ENCODE assay signal across 19 mouse cellular contexts in genomic region chr1:39950590-39950989, GRCm38 (mm10). TPM values are rescaled to one million over a fixed set of nuclear protein-coding genes. Genes with fewer than 3 reads are reported as not detected.
A peak's percentile ranks its signal among the peaks of the same experiment; 100 is the strongest.
DNase-seq lines count a peak whose midpoint lies in the region; ATAC-seq and TF ChIP-seq lines count a peak whose summit lies in the region.
"Had no signal": no experiment of that assay in that cellular context is flagged by ENCODE, and none has a peak within 500 bp of the region (broad histone marks: within the 10 kb centered on the region; RNA-seq: fewer than 3 reads in every experiment).

No protein-coding gene starts in this region.

- no peaks in the 10 kb centered on the region for H3K9me3 ChIP-seq in heart, embryonic 10.5 days
- H3K9me3 ChIP-seq in heart, postnatal 0 days (replicated peaks; ENCODE audit: control insufficient read depth, low read length) = no peaks in the 10 kb centered on the region
- H3K9me3 ChIP-seq in stomach, postnatal 0 days (ENCODE audit: control insufficient read depth, low read length) = no peaks in the 10 kb centered on the region
- H3K9me3 ChIP-seq: liver, embryonic 12.5 days had no signal

- 7% methylated on average over 3 of the region's 3 CpGs for WGBS in heart, embryonic 10.5 days
- WGBS in heart, postnatal 0 days = 5% methylated on average over 3 of the region's 3 CpGs
- 45% methylated on average over 3 of the region's 3 CpGs for WGBS in stomach, postnatal 0 days

- H3K27me3 ChIP-seq in heart, embryonic 10.5 days (ENCODE audit: insufficient read depth, poor library complexity, severe bottlenecking) = no peaks in the 10 kb centered on the region
- H3K27me3 ChIP-seq in heart, postnatal 0 days (ENCODE audit: control insufficient read depth, insufficient read depth, low read length) = no peaks in the 10 kb centered on the region
- no peaks in the 10 kb centered on the region for H3K27me3 ChIP-seq in stomach, postnatal 0 days (ENCODE audit: control insufficient read depth, insufficient read depth, low read length)
- H3K27me3 ChIP-seq: liver, embryonic 12.5 days; Patski had no signal

- H3K9ac ChIP-seq in heart, postnatal 0 days (replicated peaks; ENCODE audit: low read depth, low read length) = no peak overlapping the region
- no peak overlapping the region for H3K9ac ChIP-seq in stomach, postnatal 0 days (ENCODE audit: low read length)
- H3K9ac ChIP-seq: liver, embryonic 12.5 days; lung, embryonic 14.5 days had no signal

- intact Hi-C loops in heart, postnatal 14 days (cut with DNase I) = no loop called here

- H3K4me3 ChIP-seq in heart, embryonic 10.5 days = peak overlapping the region; percentile 25; the same call in 1 of the 2 replicates
- no peak overlapping the region for H3K4me3 ChIP-seq in layer of hippocampus, adult 2 months
- no peak overlapping the region for H3K4me3 ChIP-seq in heart, postnatal 0 days (ENCODE audit: low read depth, low read length)
- H3K4me3 ChIP-seq in stomach, postnatal 0 days (ENCODE audit: low read depth, low read length) = no peak overlapping the region
- H3K4me3 ChIP-seq: erythroblast, embryonic 14.5 days; left cerebral cortex, adult 2 months; liver, embryonic 12.5 days had no signal

- peaks cover 88% of the 10 kb centered on the region for H3K4me1 ChIP-seq in heart, embryonic 10.5 days
- H3K4me1 ChIP-seq in heart, postnatal 0 days (ENCODE audit: control insufficient read depth, insufficient read depth) = peaks cover 69% of the 10 kb centered on the region
- H3K4me1 ChIP-seq in stomach, postnatal 0 days (replicated peaks; ENCODE audit: control insufficient read depth, insufficient read depth) = peaks cover 13% of the 10 kb centered on the region; the same call in 1 of the 2 replicates

- H3K36me3 ChIP-seq in heart, embryonic 10.5 days = no peaks in the 10 kb centered on the region
- H3K36me3 ChIP-seq in heart, postnatal 0 days (replicated peaks; ENCODE audit: control insufficient read depth, insufficient read depth, low read length) = no peaks in the 10 kb centered on the region
- H3K36me3 ChIP-seq in stomach, postnatal 0 days (ENCODE audit: control insufficient read depth, insufficient read depth, low read length) = no peaks in the 10 kb centered on the region
- H3K36me3 ChIP-seq: liver, embryonic 12.5 days had no signal

- peak; percentile 65 for ATAC-seq in heart, postnatal 0 days (ENCODE audit: insufficient read depth, low read depth)
- no peak for ATAC-seq in stomach, postnatal 0 days (ENCODE audit: low FRiP score, low TSS enrichment)
- ATAC-seq: Patski had no signal

- TF ChIP-seq CTCF in layer of hippocampus, adult 2 months (conservative IDR thresholded peaks at IDR 0.05) = no peak
- TF ChIP-seq CTCF in heart, postnatal 0 days (IDR thresholded peaks at IDR 0.05; ENCODE audit: low read depth) = no peak
- TF ChIP-seq CTCF in stomach, postnatal 0 days (IDR thresholded peaks at IDR 0.05; ENCODE audit: low read depth) = no peak

- DNase-seq in heart, embryonic 10.5 days (ENCODE audit: low spot score) = no peak
- DNase-seq in heart, postnatal 14 days = no peak
- DNase-seq in layer of hippocampus, adult 2 months (ENCODE audit: low spot score in 2 of 2) = no peak
- DNase-seq in layer of hippocampus, postnatal 10 days (ENCODE audit: low spot score in 2 of 2) = no peak
- peak; percentile 73 for DNase-seq in heart, postnatal 0 days (ENCODE audit: low spot score)
- no peak for DNase-seq in stomach, postnatal 0 days (ENCODE audit: low spot score)
- DNase-seq in kidney, postnatal 36 days = no peak
- DNase-seq: adrenal gland, adult 8-10 months; cerebellum, adult 8-10 months; gastrocnemius, postnatal 10 days; kidney, adult 8-10 months; kidney, postnatal 14 days; lung, embryonic 14.5 days; lung, postnatal 36 days; right cerebral cortex, adult 18-20 months had no signal

- no peak for TF ChIP-seq EP300 in heart, postnatal 0 days (IDR thresholded peaks at IDR 0.05; ENCODE audit: low read depth)
- TF ChIP-seq EP300 in stomach, postnatal 0 days (optimal IDR thresholded peaks at IDR 0.05) = no peak

- H3K27ac ChIP-seq in heart, embryonic 10.5 days = peak overlapping the region; percentile 30; the same call in 1 of the 2 replicates
- peak overlapping the region; percentile 89 for H3K27ac ChIP-seq in layer of hippocampus, adult 2 months
- H3K27ac ChIP-seq in heart, postnatal 0 days (ENCODE audit: low read depth) = peak overlapping the region; percentile 65
- H3K27ac ChIP-seq in stomach, postnatal 0 days (replicated peaks) = peak overlapping the region; percentile 30; the same call in 1 of the 2 replicates
- H3K27ac ChIP-seq: liver, embryonic 12.5 days had no signal

- H3K4me2 ChIP-seq in heart, postnatal 0 days (ENCODE audit: low read depth, low read length) = 0 out of 2 replicates have a peak overlapping the region, but pooled peaks have one; percentile 7
- no peak overlapping the region for H3K4me2 ChIP-seq in stomach, postnatal 0 days (replicated peaks; ENCODE audit: low read depth)
- H3K4me2 ChIP-seq: lung, embryonic 14.5 days had no signal

RNA-seq across cellular contexts. Expression of gene Map4k4, which starts 49.9 kb away (rescaled TPM):
- polyA plus RNA-seq in heart, embryonic 10.5 days (2016; fragmentation: Nextera tagmentation; extraction: Ambion mirVana) = 19.0 and 24.7 TPM in 2 replicates
- 100 to 1,000 TPM; 175 to 185 TPM for total RNA-seq in heart, postnatal 14 days (2021)
- total RNA-seq in layer of hippocampus, adult 2 months (2021) = 100 to 1,000 TPM; 134 to 145 TPM
- 100 to 1,000 TPM; 238 to 240 TPM for total RNA-seq in layer of hippocampus, postnatal 10 days (2021)
- 106 and 129 TPM in 2 replicates for total RNA-seq in heart, postnatal 0 days (2014; rRNA removed; ENCODE audit: low replicate concordance)
- polyA plus RNA-seq in heart, postnatal 0 days (2015; fragmentation: Nextera tagmentation; extraction: Ambion mirVana) = 17.0 and 17.4 TPM in 2 replicates
- polyA plus RNA-seq in stomach, postnatal 0 days (2015; fragmentation: Nextera tagmentation; extraction: Ambion mirVana) = 8.5 and 10.1 TPM in 2 replicates

Comparison
In these comparisons a context has a peak if more than half of its experiments do, and no peak if none do; other contexts are left out.
1. H3K27ac ChIP-seq: peak in every context shown above with its lines; median percentile 89 in layer of hippocampus, adult 2 months; 65 in heart, postnatal 0 days; 30 in heart, embryonic 10.5 days; 30 in stomach, postnatal 0 days.